8 mouse cellular contexts compared by ENCODE assay signal in genomic region chr10:89443623-89444151, GRCm38 (mm10). TPM values are rescaled to one million over a fixed set of nuclear protein-coding genes. Genes with fewer than 3 reads are reported as not detected.
DNase-seq lines count a peak whose midpoint lies in the region; ATAC-seq and TF ChIP-seq lines count a peak whose summit lies in the region.

Gene Gas2l3 (minus strand): TSS chr10:89443967.

- in situ Hi-C loops in CH12.LX (cut with MboI; ENCODE audit: low pct_ligation_motif_present, low pct_unique_long_range_greater_than_20kb, low sequenced_read_pairs) = no loop called here

- H3K36me3 ChIP-seq in CH12.LX (replicated peaks in 1 of 2; ENCODE audit: control insufficient read depth in 1 of 2, insufficient read depth in 1 of 2, low read length in 1 of 2) = peaks cover 0 to 21% of the 10 kb centered on the region in 2 experiments
- no peaks in the 10 kb centered on the region for H3K36me3 ChIP-seq in forebrain, embryonic 11.5 days (ENCODE audit: control insufficient read depth, insufficient read depth, low read length)
- peaks cover 4% of the 10 kb centered on the region; the same call in 1 of the 2 replicates for H3K36me3 ChIP-seq in heart, embryonic 16.5 days (ENCODE audit: control insufficient read depth, insufficient read depth)
- H3K36me3 ChIP-seq in liver, embryonic 13.5 days = peaks cover 12% of the 10 kb centered on the region; the same call in 1 of the 2 replicates
- H3K36me3 ChIP-seq in stomach, embryonic 14.5 days (ENCODE audit: control insufficient read depth, insufficient read depth, low read length) = no peaks in the 10 kb centered on the region; the same call in 1 of the 2 replicates

- H3K4me2 ChIP-seq in CH12.LX (ENCODE audit: insufficient read depth, low read depth, poor library complexity, severe bottlenecking) = peak within 1 kb of the TSS; percentile 92
- H3K4me2 ChIP-seq in forebrain, embryonic 11.5 days (ENCODE audit: low read depth, low read length, severe bottlenecking) = peak within 1 kb of the TSS; percentile 81
- peak within 1 kb of the TSS; percentile 91 for H3K4me2 ChIP-seq in heart, embryonic 16.5 days (ENCODE audit: low read depth, low read length)
- peak within 1 kb of the TSS; percentile 86 for H3K4me2 ChIP-seq in liver, embryonic 13.5 days
- H3K4me2 ChIP-seq in stomach, embryonic 14.5 days (replicated peaks; ENCODE audit: low read depth, low read length) = peak within 1 kb of the TSS; percentile 74

- no peaks in the 10 kb centered on the region for H3K27me3 ChIP-seq in CH12.LX (replicated peaks)
- peaks cover 12% of the 10 kb centered on the region for H3K27me3 ChIP-seq in forebrain, embryonic 11.5 days (ENCODE audit: control insufficient read depth, insufficient read depth, low read length)
- no peaks in the 10 kb centered on the region for H3K27me3 ChIP-seq in heart, embryonic 16.5 days (ENCODE audit: control insufficient read depth, insufficient read depth, low read length)
- H3K27me3 ChIP-seq in liver, embryonic 13.5 days = no peaks in the 10 kb centered on the region
- H3K27me3 ChIP-seq in stomach, embryonic 14.5 days (ENCODE audit: control insufficient read depth, insufficient read depth, low read length) = no peaks in the 10 kb centered on the region

- peak within 1 kb of the TSS; percentile 49 for H3K9ac ChIP-seq in CH12.LX (ENCODE audit: insufficient read depth, low read depth)
- H3K9ac ChIP-seq in forebrain, embryonic 11.5 days (ENCODE audit: low read length) = peak within 1 kb of the TSS; percentile 69
- H3K9ac ChIP-seq in heart, embryonic 16.5 days (ENCODE audit: low read length) = peak within 1 kb of the TSS; percentile 86
- H3K9ac ChIP-seq in liver, embryonic 13.5 days = peak within 1 kb of the TSS; percentile 81
- peak within 1 kb of the TSS; percentile 57 for H3K9ac ChIP-seq in stomach, embryonic 14.5 days (replicated peaks; ENCODE audit: low read depth, low read length)

- H3K79me2 ChIP-seq in CH12.LX (replicated peaks; ENCODE audit: control insufficient read depth, extremely low read depth, insufficient read depth, poor library complexity, severe bottlenecking) = peaks cover 9% of the 10 kb centered on the region

- peak; percentile 84 for DNase-seq in CH12.LX (ENCODE audit: extremely low read depth)
- peak; percentile 88 for DNase-seq in c-Kit-positive CD71-positive TER-119-negative erythroid progenitor cells, embryonic 14.5 days (ENCODE audit: low read depth)
- DNase-seq in forebrain, embryonic 11.5 days (ENCODE audit: low spot score) = peak; percentile 91
- peak; percentile 88 to 94 for DNase-seq in kidney, postnatal 25 days
- peak; percentile 81 for DNase-seq in liver, embryonic 13.5 days
- DNase-seq in natural killer cell, adult 2 months (ENCODE audit: low spot score in 2 of 2) = peak; percentile 47 to 62

- WGBS in forebrain, embryonic 11.5 days = under 1% methylated on average over 39 of the region's 39 CpGs
- 0% methylated on average over 39 of the region's 39 CpGs for WGBS in heart, embryonic 16.5 days
- WGBS in liver, embryonic 13.5 days (ENCODE audit: insufficient replicate concordance) = under 1% methylated on average over 39 of the region's 39 CpGs
- under 1% methylated on average over 39 of the region's 39 CpGs for WGBS in stomach, embryonic 14.5 days

- H3K4me1 ChIP-seq in CH12.LX (ENCODE audit: control insufficient read depth in 1 of 2, insufficient read depth in 2 of 2) = peaks cover 0 to 22% of the 10 kb centered on the region in 2 experiments; a peak in 2 of 4 replicates
- 0 out of 2 replicates have a peak, but pooled peaks cover 4% of the 10 kb centered on the region for H3K4me1 ChIP-seq in forebrain, embryonic 11.5 days (replicated peaks; ENCODE audit: control insufficient read depth, insufficient read depth, low read length)
- H3K4me1 ChIP-seq in heart, embryonic 16.5 days (ENCODE audit: control insufficient read depth, insufficient read depth, low read length) = peaks cover 24% of the 10 kb centered on the region
- peaks cover 33% of the 10 kb centered on the region for H3K4me1 ChIP-seq in liver, embryonic 13.5 days (replicated peaks)
- H3K4me1 ChIP-seq in stomach, embryonic 14.5 days (ENCODE audit: control insufficient read depth, insufficient read depth, low read length) = 0 out of 2 replicates have a peak, but pooled peaks cover 4% of the 10 kb centered on the region

- peak; percentile 94 for ATAC-seq in forebrain, embryonic 11.5 days (replicated peaks; ENCODE audit: low FRiP score)
- peak; percentile 91 for ATAC-seq in heart, embryonic 16.5 days (replicated peaks; ENCODE audit: extremely low read depth, insufficient read depth, low FRiP score)
- peak; percentile 92 for ATAC-seq in liver, embryonic 13.5 days (ENCODE audit: low read depth)
- peak; percentile 96 for ATAC-seq in stomach, embryonic 14.5 days (ENCODE audit: insufficient number of reproducible peaks, insufficient read depth, low FRiP score, low read depth)

- no peak for TF ChIP-seq CTCF in CH12.LX (conservative IDR thresholded peaks at IDR 0.05 in 1 of 2, IDR thresholded peaks at IDR 0.05 in 1 of 2; ENCODE audit: low read depth in 2 of 2, low read length in 2 of 2)

- dilution Hi-C loops in CH12.LX (cut with MboI; ENCODE audit: extremely low pct_ligation_motif_present, extremely low pct_unique_long_range_greater_than_20kb, low sequenced_read_pairs) = no loop called here

- no peak for TF ChIP-seq RAD21 in CH12.LX (IDR thresholded peaks at IDR 0.05; ENCODE audit: low read depth, low read length)

- peak within 1 kb of the TSS; percentile 2; the same call in 1 of the 2 replicates for H3K27ac ChIP-seq in CH12.LX (ENCODE audit: insufficient read depth, low read depth)
- no peak within 1 kb of the TSS for H3K27ac ChIP-seq in forebrain, embryonic 11.5 days (ENCODE audit: low read depth, low read length)
- peak within 1 kb of the TSS; percentile 84 for H3K27ac ChIP-seq in heart, embryonic 16.5 days (ENCODE audit: low read length)
- H3K27ac ChIP-seq in liver, embryonic 13.5 days = peak within 1 kb of the TSS; percentile 73
- peak within 1 kb of the TSS; percentile 61 for H3K27ac ChIP-seq in stomach, embryonic 14.5 days (ENCODE audit: low read length)

- peaks cover 4% of the 10 kb centered on the region for H3K9me3 ChIP-seq in CH12.LX (replicated peaks; ENCODE audit: low read length)
- no peaks in the 10 kb centered on the region for H3K9me3 ChIP-seq in forebrain, embryonic 11.5 days (ENCODE audit: control insufficient read depth, low read length)
- H3K9me3 ChIP-seq in heart, embryonic 16.5 days (replicated peaks; ENCODE audit: control insufficient read depth, low read length) = no peaks in the 10 kb centered on the region
- H3K9me3 ChIP-seq in liver, embryonic 13.5 days (replicated peaks) = no peaks in the 10 kb centered on the region
- H3K9me3 ChIP-seq in stomach, embryonic 14.5 days (ENCODE audit: control insufficient read depth, low read depth, low read length) = no peaks in the 10 kb centered on the region

- TF ChIP-seq POLR2A in CH12.LX (IDR thresholded peaks at IDR 0.05; ENCODE audit: low read depth, low read length) = peak; percentile 82

- no peak for TF ChIP-seq EP300 in CH12.LX (IDR thresholded peaks at IDR 0.05; ENCODE audit: low read length)

- H3K4me3 ChIP-seq in CH12.LX (replicated peaks in 1 of 3; ENCODE audit: low read depth in 2 of 3, low read length in 2 of 3, poor library complexity in 1 of 3) = peak within 1 kb of the TSS; percentile 82 to 93 (median 92)
- H3K4me3 ChIP-seq in forebrain, embryonic 11.5 days (ENCODE audit: low read depth, low read length) = peak within 1 kb of the TSS; percentile 63
- peak within 1 kb of the TSS; percentile 94 for H3K4me3 ChIP-seq in heart, embryonic 16.5 days (ENCODE audit: low read length)
- peak within 1 kb of the TSS; percentile 83 for H3K4me3 ChIP-seq in liver, embryonic 13.5 days (replicated peaks)
- peak within 1 kb of the TSS; percentile 65 for H3K4me3 ChIP-seq in stomach, embryonic 14.5 days (ENCODE audit: low read depth, low read length)

TF ChIP-seq in CH12.LX, 34 proteins besides CTCF, POLR2A, EP300 and RAD21:
- TF ChIP-seq ZC3H11A (IDR thresholded peaks at IDR 0.05; ENCODE audit: low read depth, low read length) (no peak), TCF12 (IDR thresholded peaks at IDR 0.05; ENCODE audit: low read depth, low read length) (peak; percentile 63; the same call in 1 of the 2 replicates), CHD2 (IDR thresholded peaks at IDR 0.05; ENCODE audit: low read length) (peak; percentile 93), SIN3A (IDR thresholded peaks at IDR 0.05; ENCODE audit: low read length) (peak; percentile 55), RCOR1 (conservative IDR thresholded peaks at IDR 0.05; ENCODE audit: low read depth, low read length) (no peak), NELFE (IDR thresholded peaks at IDR 0.05; ENCODE audit: low read depth, low read length) (peak; percentile 82), E2F4 (IDR thresholded peaks at IDR 0.05; ENCODE audit: insufficient replicate concordance, low read depth, low read length) (no peak), BHLHE40 (IDR thresholded peaks at IDR 0.05; ENCODE audit: low read depth, low read length) (peak; percentile 58), HCFC1 (IDR thresholded peaks at IDR 0.05; ENCODE audit: low read depth, low read length) (peak; percentile 49), TBP (conservative IDR thresholded peaks at IDR 0.05; ENCODE audit: low read depth, low read length) (peak; percentile 81), ETS1 (conservative IDR thresholded peaks at IDR 0.05; ENCODE audit: low read depth, low read length) (no peak), KAT2A (IDR thresholded peaks at IDR 0.05; ENCODE audit: insufficient replicate concordance, low read length) (no peak), MXI1 (IDR thresholded peaks at IDR 0.05; ENCODE audit: low read depth, low read length) (0 out of 2 replicates have a peak, but pooled peaks have one; percentile 44), ZMIZ1 (IDR thresholded peaks at IDR 0.05; ENCODE audit: low read depth, low read length) (peak; percentile 74; the same call in 1 of the 2 replicates)

RNA-seq across cellular contexts. Expression of gene Gas2l3, which starts in this region (rescaled TPM):
- total RNA-seq in CH12.LX (2012; rRNA removed) (8.3 and 9.4 TPM in 2 replicates), CH12.LX (2014; rRNA removed) (10.7 and 12.2 TPM in 2 replicates)
- polyA plus RNA-seq in CH12.LX (2012; ENCODE audit: insufficient read length, low read depth) = 7.3 and 8.8 TPM in 2 replicates
- polyA plus RNA-seq in forebrain, embryonic 11.5 days (2014; fragmentation: Nextera tagmentation; extraction: Ambion mirVana) = 12.5 and 12.8 TPM in 2 replicates
- polyA plus RNA-seq in heart, embryonic 16.5 days (2015; fragmentation: Nextera tagmentation; extraction: Ambion mirVana) = 20.2 and 23.1 TPM in 2 replicates
- 5.0 and 6.2 TPM in 2 replicates for polyA plus RNA-seq in liver, embryonic 13.5 days (2015; fragmentation: Nextera tagmentation; extraction: Ambion mirVana)
- 18.7 and 20.7 TPM in 2 replicates for polyA plus RNA-seq in stomach, embryonic 14.5 days (2014; fragmentation: Nextera tagmentation; extraction: Ambion mirVana)
